Mouse (Mus musculus): ENCODE data around the gene Wdr46.

DNA sequence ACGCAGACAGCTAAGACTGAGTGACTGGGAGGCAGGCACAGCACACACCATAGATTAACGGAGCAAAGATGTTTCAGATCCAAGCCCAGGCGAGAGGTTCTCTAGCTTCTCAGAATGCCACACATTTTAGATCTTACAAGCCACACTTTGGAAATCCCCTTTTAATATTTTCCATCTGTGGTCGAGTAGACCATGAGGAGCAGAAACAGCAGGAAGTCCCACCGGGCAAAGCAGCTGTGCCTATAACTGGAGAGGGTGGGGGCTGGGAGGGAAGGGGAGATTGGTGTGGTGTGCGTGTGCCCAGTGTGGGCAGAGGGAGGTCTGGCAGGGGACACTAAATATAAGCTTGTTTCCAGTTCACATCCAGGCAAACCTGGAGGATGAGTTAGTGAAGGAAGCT, 17.0 kb downstream of the Wdr46 start:
- TF ChIP-seq POLR2A (IDR thresholded peaks at IDR 0.05; ENCODE audit: low read depth, low read length) (no peak), CTCF (IDR thresholded peaks at IDR 0.05; ENCODE audit: extremely low read depth, insufficient read length, insufficient replicate concordance, low read depth, low read length) (no peak)
